Comparison of ENCODE assay signal across 9 mouse cellular contexts in genomic region chr12:98779148-98779547, GRCm38 (mm10). TPM values are rescaled to one million over a fixed set of nuclear protein-coding genes. Genes with fewer than 3 reads are reported as not detected.
DNase-seq lines count a peak whose midpoint lies in the region; ATAC-seq lines count a peak whose summit lies in the region.
"Had no signal": no experiment of that assay in that cellular context is flagged by ENCODE, and none has a peak within 500 bp of the region (broad histone marks: within the 10 kb centered on the region; RNA-seq: fewer than 3 reads in every experiment).

No protein-coding gene starts in this region.

- no peaks in the 10 kb centered on the region for H3K27me3 ChIP-seq in liver, embryonic 11.5 days (replicated peaks; ENCODE audit: control insufficient read depth, insufficient read depth, low read length)
- no peaks in the 10 kb centered on the region for H3K27me3 ChIP-seq in liver, embryonic 12.5 days (replicated peaks)
- no peaks in the 10 kb centered on the region; the same call in 1 of the 2 replicates for H3K27me3 ChIP-seq in splenic B cell, adult 2 months (ENCODE audit: control insufficient read depth, insufficient read depth, low read length, poor library complexity, severe bottlenecking)
- H3K27me3 ChIP-seq: midbrain, embryonic 12.5 days had no signal

- no peak overlapping the region for H3K9ac ChIP-seq in liver, embryonic 11.5 days (ENCODE audit: low read depth, low read length)
- H3K9ac ChIP-seq in liver, embryonic 12.5 days = no peak overlapping the region
- H3K9ac ChIP-seq: midbrain, embryonic 12.5 days had no signal

- peaks cover 39% of the 10 kb centered on the region for H3K36me3 ChIP-seq in liver, embryonic 11.5 days (ENCODE audit: control insufficient read depth, insufficient read depth, low read length)
- H3K36me3 ChIP-seq in liver, embryonic 12.5 days = peaks cover 90% of the 10 kb centered on the region
- peaks cover 9% of the 10 kb centered on the region; the same call in 1 of the 2 replicates for H3K36me3 ChIP-seq in splenic B cell, adult 2 months (ENCODE audit: control insufficient read depth, insufficient read depth, low read length, poor library complexity, severe bottlenecking)

- no peaks in the 10 kb centered on the region for H3K9me3 ChIP-seq in liver, embryonic 11.5 days (ENCODE audit: control insufficient read depth, low read length)
- no peaks in the 10 kb centered on the region for H3K9me3 ChIP-seq in liver, embryonic 12.5 days (replicated peaks)
- H3K9me3 ChIP-seq: midbrain, embryonic 12.5 days had no signal

- H3K4me3 ChIP-seq in liver, embryonic 11.5 days (ENCODE audit: low read depth, low read length) = no peak overlapping the region
- H3K4me3 ChIP-seq in liver, embryonic 12.5 days = no peak overlapping the region
- H3K4me3 ChIP-seq: midbrain, embryonic 12.5 days had no signal

- DNase-seq in cerebellum, adult 9-10 months = peak; percentile 38
- no peak for DNase-seq in liver, embryonic 11.5 days (ENCODE audit: low spot score)
- DNase-seq in cerebellum, postnatal 25 days = peak; percentile 33 to 55
- peak; percentile 24 to 41 for DNase-seq in layer of hippocampus, postnatal 14 days (ENCODE audit: low spot score in 2 of 2)
- peak; percentile 36 for DNase-seq in splenic B cell, adult 2 months (ENCODE audit: low read depth, low spot score)
- no peak for DNase-seq in ovary, postnatal 14 days (ENCODE audit: low spot score)

- H3K4me1 ChIP-seq in liver, embryonic 11.5 days (replicated peaks; ENCODE audit: control insufficient read depth, insufficient read depth, low read length) = no peaks in the 10 kb centered on the region
- H3K4me1 ChIP-seq in liver, embryonic 12.5 days = no peaks in the 10 kb centered on the region
- H3K4me1 ChIP-seq: midbrain, embryonic 12.5 days had no signal

- H3K4me2 ChIP-seq in liver, embryonic 11.5 days = no peak overlapping the region
- no peak overlapping the region for H3K4me2 ChIP-seq in liver, embryonic 12.5 days
- H3K4me2 ChIP-seq: midbrain, embryonic 12.5 days had no signal

- H3K27ac ChIP-seq in liver, embryonic 11.5 days (ENCODE audit: low read depth, low read length) = no peak overlapping the region
- H3K27ac ChIP-seq in liver, embryonic 12.5 days = no peak overlapping the region
- H3K27ac ChIP-seq: midbrain, embryonic 12.5 days had no signal

- WGBS in liver, embryonic 11.5 days = 85% methylated on average over 4 of the region's 4 CpGs
- WGBS in liver, embryonic 12.5 days (ENCODE audit: insufficient replicate concordance) = 78% methylated on average over 4 of the region's 4 CpGs

- ATAC-seq in cerebellum, adult (ENCODE audit: insufficient number of reproducible peaks, low FRiP score, low TSS enrichment) = no peak
- ATAC-seq in liver, embryonic 11.5 days (replicated peaks; ENCODE audit: low FRiP score) = 0 out of 2 replicates have a peak, but pooled peaks have one; percentile 62
- no peak for ATAC-seq in liver, embryonic 12.5 days

RNA-seq across cellular contexts. Expression of gene Zc3h14, which starts 32.4 kb away (rescaled TPM):
- polyA plus RNA-seq in liver, embryonic 11.5 days (2014; fragmentation: Nextera tagmentation; extraction: Ambion mirVana) = 109 and 116 TPM in 2 replicates
- polyA plus RNA-seq in liver, embryonic 12.5 days (2016; fragmentation: Nextera tagmentation; extraction: Ambion mirVana) = 65.4 and 67.9 TPM in 2 replicates
- 10 to 100 TPM; 94.8 to 95.8 TPM for total RNA-seq in layer of hippocampus, postnatal 14 days (2021)

RNA-seq across cellular contexts. Expression of gene Ptpn21, which starts 41.9 kb away (rescaled TPM):
- 4.4 and 5.7 TPM in 2 replicates for polyA plus RNA-seq in liver, embryonic 11.5 days (2014; fragmentation: Nextera tagmentation; extraction: Ambion mirVana)
- 2.4 and 2.8 TPM in 2 replicates for polyA plus RNA-seq in liver, embryonic 12.5 days (2016; fragmentation: Nextera tagmentation; extraction: Ambion mirVana)
- 1 to 10 TPM; 6.9 to 7.6 TPM for total RNA-seq in layer of hippocampus, postnatal 14 days (2021)

Comparison
In these comparisons a context has a peak if more than half of its experiments do, and no peak if none do; other contexts are left out.
1. DNase-seq: peak in cerebellum, adult 9-10 months (single experiment), cerebellum, postnatal 25 days (2 of 2), layer of hippocampus, postnatal 14 days (2 of 2) and splenic B cell, adult 2 months (single experiment); none in liver, embryonic 11.5 days (single experiment) and ovary, postnatal 14 days (single experiment).